Mouse (Mus musculus) cerebellum, adult (tissue): ENCODE measurements around the gene Trmt10a.
"Not testable (repeated sequence)": the region's sequence is repeated elsewhere in the genome, so short reads cannot be mapped to it uniquely, and the experiment has no call there.

ENCODE experiments used
- ATAC-seq: cut with Nextera tagmentation; 2 replicates; pipeline ENCODE4 v1.9.2; 2017; ENCODE audit warnings: mild to moderate bottlenecking, moderate library complexity, mixed read lengths; ENCODE audit not compliant: insufficient number of reproducible peaks, low FRiP score, low TSS enrichment

Trmt10a gene

GRCm38 (mm10) chr3:138133463-138133862, 9.8 kb upstream of the Trmt10a start:
- ATAC-seq = no peak

GRCm38 (mm10) chr3:138133916-138134315, 9.3 kb upstream of the Trmt10a start:
- no peak for ATAC-seq

GRCm38 (mm10) chr3:138134528-138134927, 8.7 kb upstream of the Trmt10a start:
- ATAC-seq = no peak

GRCm38 (mm10) chr3:138138146-138138545, 5.1 kb upstream of the Trmt10a start:
- ATAC-seq = not testable (repeated sequence)

- no peak for ATAC-seq
Measured at GRCm38 (mm10) chr3:138139663-138140062, 3.6 kb upstream of the Trmt10a start.

GRCm38 (mm10) chr3:138142052-138142732, 1.1 kb upstream of the Trmt10a start:
- ATAC-seq = no peak

- ATAC-seq = no peak
Measured at GRCm38 (mm10) chr3:138142733-138143314, 424 bp upstream of the Trmt10a start.

- no peak for ATAC-seq
Measured at GRCm38 (mm10) chr3:138144060-138144641, 903 bp downstream of the Trmt10a start.

- ATAC-seq = peak; percentile 18; the same call in 1 of the 2 replicates
Measured at GRCm38 (mm10) chr3:138144642-138145171, 1.5 kb downstream of the Trmt10a start, which contains the start of gene Mttp. Gene Mttp (minus strand): TSS chr3:138144968.

GRCm38 (mm10) chr3:138148811-138149210, 5.6 kb downstream of the Trmt10a start:
- ATAC-seq = no peak

GRCm38 (mm10) chr3:138155062-138155461, 11.8 kb downstream of the Trmt10a start:
- no peak for ATAC-seq

GRCm38 (mm10) chr3:138156651-138157050, 13.4 kb downstream of the Trmt10a start:
- ATAC-seq = no peak

GRCm38 (mm10) chr3:138161623-138162022, 18.4 kb downstream of the Trmt10a start:
- ATAC-seq = no peak

- ATAC-seq = no peak
Measured at GRCm38 (mm10) chr3:138162553-138163183, 19.4 kb downstream of the Trmt10a start.

- ATAC-seq = no peak
Measured at GRCm38 (mm10) chr3:138173291-138173690, 30.0 kb downstream of the Trmt10a start.

GRCm38 (mm10) chr3:138175551-138175950, 32.3 kb downstream of the Trmt10a start:
- ATAC-seq = no peak

- no peak for ATAC-seq
Measured at GRCm38 (mm10) chr3:138182019-138182418, 38.8 kb downstream of the Trmt10a start.

GRCm38 (mm10) chr3:138183371-138183770, 40.1 kb downstream of the Trmt10a start:
- ATAC-seq = no peak

- no peak for ATAC-seq
Measured at GRCm38 (mm10) chr3:138185290-138185689, 42.0 kb downstream of the Trmt10a start.

GRCm38 (mm10) chr3:138185995-138186930, 43.0 kb downstream of the Trmt10a start:
- no peak for ATAC-seq
